Mouse (Mus musculus): ENCODE data around the gene Rps8.

DNA sequence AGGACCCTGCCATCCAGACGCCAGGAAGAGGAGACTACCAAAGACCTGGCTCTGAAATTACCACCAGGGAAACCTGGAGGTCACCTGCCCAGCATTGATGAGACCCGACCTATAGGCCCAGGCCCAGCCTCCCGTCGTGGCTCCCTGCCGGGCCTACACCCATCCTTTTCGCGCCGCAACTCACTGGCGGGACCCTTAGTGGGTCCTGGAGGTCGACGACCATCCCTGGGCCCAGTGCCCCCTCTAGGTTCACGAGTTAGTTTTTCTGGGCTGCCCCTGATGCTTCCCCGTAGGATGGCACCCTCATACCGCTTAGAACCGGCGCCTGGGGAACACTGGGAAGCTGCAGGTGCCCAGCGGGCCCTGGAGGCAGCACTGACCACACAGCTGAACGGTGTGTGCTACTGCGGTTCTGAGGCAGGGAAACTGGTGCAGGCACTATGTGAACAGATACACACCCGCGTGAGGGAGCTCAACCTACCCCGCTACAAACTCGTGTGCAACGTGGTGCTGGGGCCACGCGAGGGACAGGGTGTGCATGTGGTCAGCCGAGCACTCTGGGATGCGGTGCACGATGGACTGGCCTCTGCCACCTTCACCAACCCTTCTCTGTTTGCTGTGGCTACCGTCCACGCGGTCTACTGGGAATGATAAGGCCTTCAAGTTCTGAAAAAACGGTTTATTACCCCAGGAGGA lies 27.9 kb downstream of the Rps8 start:
- TF ChIP-seq CTCF (IDR thresholded peaks at IDR 0.05; ENCODE audit: control insufficient read depth, insufficient read depth, insufficient replicate concordance, low read depth, low read length) (no peak), POLR2A (IDR thresholded peaks at IDR 0.05; ENCODE audit: control insufficient read depth, low read depth, low read length) (no peak)

All from testis, adult 2 months (tissue).